16 mouse cellular contexts compared by ENCODE assay signal in genomic region chr13:58452246-58452645, GRCm38 (mm10). TPM values are rescaled to one million over a fixed set of nuclear protein-coding genes. Genes with fewer than 3 reads are reported as not detected.
DNase-seq lines count a peak whose midpoint lies in the region; ATAC-seq and TF ChIP-seq lines count a peak whose summit lies in the region.
"Had no signal": no experiment of that assay in that cellular context is flagged by ENCODE, and none has a peak within 500 bp of the region (broad histone marks: within the 10 kb centered on the region; RNA-seq: fewer than 3 reads in every experiment).

No protein-coding gene starts in this region.

- no peak for ATAC-seq in liver, postnatal 0 days
- ATAC-seq in forebrain, postnatal 0 days = no peak

- no peaks in the 10 kb centered on the region for H3K4me1 ChIP-seq in heart, adult 2 months (ENCODE audit: control insufficient read depth, insufficient read depth, low read length)
- no peaks in the 10 kb centered on the region for H3K4me1 ChIP-seq in kidney, adult 2 months (ENCODE audit: control insufficient read depth, insufficient read depth, low read length)
- peaks cover 42% of the 10 kb centered on the region for H3K4me1 ChIP-seq in E14TG2a.4 (replicated peaks; ENCODE audit: low read depth, low read length)
- H3K4me1 ChIP-seq in liver, postnatal 0 days (ENCODE audit: insufficient read depth) = peaks cover 3% of the 10 kb centered on the region; the same call in 1 of the 2 replicates
- no peaks in the 10 kb centered on the region for H3K4me1 ChIP-seq in forebrain, postnatal 0 days (ENCODE audit: insufficient read depth)

- peak overlapping the region; percentile 71; the same call in 1 of the 2 replicates for H3K4me2 ChIP-seq in liver, postnatal 0 days (ENCODE audit: low read depth, low read length)
- no peak overlapping the region for H3K4me2 ChIP-seq in forebrain, postnatal 0 days (ENCODE audit: low read depth)

- no peaks in the 10 kb centered on the region; the same call in none of the 2 replicates for H3K27me3 ChIP-seq in heart, adult 2 months (ENCODE audit: control insufficient read depth, insufficient read depth, low read length)
- peaks cover 2% of the 10 kb centered on the region; the same call in 1 of the 2 replicates for H3K27me3 ChIP-seq in kidney, adult 2 months (replicated peaks; ENCODE audit: control insufficient read depth, insufficient read depth, low read length)
- H3K27me3 ChIP-seq in E14TG2a.4 (ENCODE audit: insufficient read depth, low read length) = peaks cover 36% of the 10 kb centered on the region
- peaks cover 21% of the 10 kb centered on the region for H3K27me3 ChIP-seq in liver, postnatal 0 days (ENCODE audit: insufficient read depth, low read length)
- H3K27me3 ChIP-seq in forebrain, postnatal 0 days (ENCODE audit: insufficient read depth, low read length) = peaks cover 20% of the 10 kb centered on the region

- no peak for TF ChIP-seq CTCF in heart, adult 2 months (IDR thresholded peaks at IDR 0.05)
- TF ChIP-seq CTCF in kidney, adult 2 months (conservative IDR thresholded peaks at IDR 0.05; ENCODE audit: insufficient read depth, insufficient read length, low read depth, low read length) = no peak
- no peak for TF ChIP-seq CTCF in E14TG2a.4 (conservative IDR thresholded peaks at IDR 0.05; ENCODE audit: low read length)
- TF ChIP-seq CTCF in liver, postnatal 0 days (IDR thresholded peaks at IDR 0.05; ENCODE audit: low read depth) = no peak
- TF ChIP-seq CTCF in forebrain, postnatal 0 days (IDR thresholded peaks at IDR 0.05; ENCODE audit: low read depth) = no peak

- no peak overlapping the region for H3K27ac ChIP-seq in heart, adult 2 months
- no peak overlapping the region for H3K27ac ChIP-seq in kidney, adult 2 months (ENCODE audit: insufficient read depth, low read depth, low read length)
- no peak overlapping the region for H3K27ac ChIP-seq in liver, postnatal 0 days (ENCODE audit: low read depth)
- H3K27ac ChIP-seq in forebrain, postnatal 0 days (ENCODE audit: low read depth, low read length) = no peak overlapping the region
- H3K27ac ChIP-seq: embryonic facial prominence, embryonic 15.5 days; forebrain, embryonic 12.5 days; hindbrain, embryonic 12.5 days; macrophage; midbrain, embryonic 12.5 days had no signal

- WGBS in heart, adult 2 months = 72% methylated on average over 4 of the region's 4 CpGs
- 79% methylated on average over 4 of the region's 4 CpGs for WGBS in kidney, adult 2 months
- WGBS in liver, postnatal 0 days (ENCODE audit: insufficient replicate concordance) = 54% methylated on average over 4 of the region's 4 CpGs
- 76% methylated on average over 4 of the region's 4 CpGs for WGBS in forebrain, postnatal 0 days

- intact Hi-C loops in heart, adult 2 months (cut with DNase I) = no loop called here

- H3K36me3 ChIP-seq in heart, adult 2 months (ENCODE audit: control insufficient read depth, insufficient read depth, low read length) = no peaks in the 10 kb centered on the region
- no peaks in the 10 kb centered on the region for H3K36me3 ChIP-seq in kidney, adult 2 months (ENCODE audit: control insufficient read depth, insufficient read depth, low read length)
- no peaks in the 10 kb centered on the region for H3K36me3 ChIP-seq in E14TG2a.4 (ENCODE audit: insufficient read depth, low read length)
- H3K36me3 ChIP-seq in liver, postnatal 0 days (replicated peaks; ENCODE audit: insufficient read depth, low read length) = no peaks in the 10 kb centered on the region
- H3K36me3 ChIP-seq in forebrain, postnatal 0 days (ENCODE audit: insufficient read depth) = no peaks in the 10 kb centered on the region
- H3K36me3 ChIP-seq: embryonic facial prominence, embryonic 15.5 days; forebrain, embryonic 12.5 days; hindbrain, embryonic 12.5 days; midbrain, embryonic 12.5 days had no signal

- no peak for TF ChIP-seq EP300 in heart, adult 2 months (IDR thresholded peaks at IDR 0.05; ENCODE audit: insufficient read depth, low read depth, low read length)
- no peak for TF ChIP-seq EP300 in liver, postnatal 0 days (IDR thresholded peaks at IDR 0.05; ENCODE audit: low read depth)

- no peak overlapping the region for H3K4me3 ChIP-seq in heart, adult 2 months
- no peak overlapping the region for H3K4me3 ChIP-seq in kidney, adult 2 months (ENCODE audit: insufficient read depth, low read depth, low read length)
- peak overlapping the region; percentile 60 for H3K4me3 ChIP-seq in E14TG2a.4 (replicated peaks; ENCODE audit: low read length)
- no peak overlapping the region for H3K4me3 ChIP-seq in liver, postnatal 0 days (ENCODE audit: low read depth, low read length)
- no peak overlapping the region for H3K4me3 ChIP-seq in forebrain, postnatal 0 days (ENCODE audit: low read depth, low read length)

- no peak for TF ChIP-seq POLR2A in heart, adult 2 months (IDR thresholded peaks at IDR 0.05; ENCODE audit: insufficient read depth, low read depth, low read length)
- no peak for TF ChIP-seq POLR2A in kidney, adult 2 months (IDR thresholded peaks at IDR 0.05; ENCODE audit: low read depth, low read length)

- H3K9me3 ChIP-seq in E14TG2a.4 (ENCODE audit: low read length) = no peaks in the 10 kb centered on the region
- no peaks in the 10 kb centered on the region for H3K9me3 ChIP-seq in liver, postnatal 0 days (ENCODE audit: low read length)
- H3K9me3 ChIP-seq in forebrain, postnatal 0 days (ENCODE audit: low read length) = no peaks in the 10 kb centered on the region
- H3K9me3 ChIP-seq: embryonic facial prominence, embryonic 15.5 days; forebrain, embryonic 12.5 days; hindbrain, embryonic 12.5 days; midbrain, embryonic 12.5 days had no signal

- H3K9ac ChIP-seq in heart, adult 2 months (ENCODE audit: low read depth, low read length) = no peak overlapping the region
- no peak overlapping the region for H3K9ac ChIP-seq in liver, postnatal 0 days (replicated peaks)
- no peak overlapping the region for H3K9ac ChIP-seq in forebrain, postnatal 0 days
- H3K9ac ChIP-seq: hindbrain, embryonic 12.5 days had no signal

- H3K79me2 ChIP-seq in heart, adult 2 months (replicated peaks; ENCODE audit: control insufficient read depth, insufficient read depth, low read length) = no peaks in the 10 kb centered on the region

- peak; percentile 80 for DNase-seq in heart, adult 11 months
- no peak for DNase-seq in heart, adult 2 months
- DNase-seq in kidney, adult 2 months = peak; percentile 5
- no peak for DNase-seq in kidney, adult 11 months
- DNase-seq in liver, postnatal 0 days = no peak
- no peak for DNase-seq in forebrain, postnatal 0 days
- DNase-seq: cerebellum, adult 8-10 months; left cerebral cortex, postnatal 4 days; lung, adult 2 months; thymus, postnatal 25 days had no signal

RNA-seq across cellular contexts. Expression of gene Hnrnpk, which starts 49.1 kb away (rescaled TPM):
- 100 to 1,000 TPM; 388 to 416 TPM for total RNA-seq in heart, adult 2 months (2021)
- 108 and 203 TPM in 2 replicates for polyA plus RNA-seq in heart, adult 2 months (2012; rRNA removed)
- polyA plus RNA-seq in kidney, adult 2 months (2012; rRNA removed) = 175 and 211 TPM in 2 replicates
- polyA plus RNA-seq in liver, postnatal 0 days (2015; fragmentation: Nextera tagmentation; extraction: Ambion mirVana) = 332 and 351 TPM in 2 replicates
- total RNA-seq in forebrain, postnatal 0 days (2014; rRNA removed) = 737 and 787 TPM in 2 replicates
- polyA plus RNA-seq in forebrain, postnatal 0 days (2015; fragmentation: Nextera tagmentation; extraction: Ambion mirVana) = 1,083 and 1,166 TPM in 2 replicates

RNA-seq across cellular contexts. Expression of gene Rmi1, which starts 50.2 kb away (rescaled TPM):
- 1 to 10 TPM; 9.0 to 9.2 TPM for total RNA-seq in heart, adult 2 months (2021)
- polyA plus RNA-seq in heart, adult 2 months (2012; rRNA removed) = 5.2 and 8.7 TPM in 2 replicates
- polyA plus RNA-seq in kidney, adult 2 months (2012; rRNA removed) = 7.1 and 9.0 TPM in 2 replicates
- polyA plus RNA-seq in liver, postnatal 0 days (2015; fragmentation: Nextera tagmentation; extraction: Ambion mirVana) = 9.0 and 9.8 TPM in 2 replicates
- 14.0 and 20.8 TPM in 2 replicates for total RNA-seq in forebrain, postnatal 0 days (2014; rRNA removed)
- 14.2 and 18.7 TPM in 2 replicates for polyA plus RNA-seq in forebrain, postnatal 0 days (2015; fragmentation: Nextera tagmentation; extraction: Ambion mirVana)

Comparison
In these comparisons a context has a peak if more than half of its experiments do, and no peak if none do; other contexts are left out.
1. DNase-seq: peak in heart, adult 11 months (single experiment) and kidney, adult 2 months (single experiment); none in heart, adult 2 months (0 of 2), kidney, adult 11 months (single experiment), liver, postnatal 0 days (single experiment) and forebrain, postnatal 0 days (single experiment).